Mouse (Mus musculus): ENCODE measurements at regions not wholly inside any gene's neighbourhood (a gene's known extent, or its start where the extent isn't known, plus 50 kb on each side); places are given as distances from the start of the nearest gene placed in this dataset.

DNA sequence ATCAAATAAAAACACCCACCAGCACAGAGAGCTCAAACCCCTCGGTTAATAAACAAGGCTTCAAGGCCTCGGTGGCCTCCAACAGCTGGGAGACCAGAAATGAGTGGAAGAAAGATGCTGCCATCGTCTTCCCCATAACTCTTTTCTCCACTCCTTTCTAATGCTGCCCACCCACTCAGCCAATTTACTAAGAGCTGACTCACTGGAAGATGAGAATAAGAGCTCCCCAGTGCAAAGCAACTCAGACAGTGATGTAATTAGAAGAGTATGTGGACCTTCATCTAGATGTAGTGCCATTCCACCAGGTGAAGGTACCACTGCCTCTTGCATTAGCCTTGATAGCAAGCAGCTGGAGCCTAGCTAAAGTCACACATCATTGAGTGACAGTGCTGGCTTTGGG, 301.1 kb downstream of the Prr30 start:
- no peak for TF ChIP-seq CTCF (IDR thresholded peaks at IDR 0.05 in 2 of 3, conservative IDR thresholded peaks at IDR 0.05 in 1 of 3; ENCODE audit: control insufficient read depth in 1 of 3, insufficient read depth in 1 of 3, low read depth in 2 of 3, low read length in 3 of 3, poor library complexity in 1 of 3, severe bottlenecking in 1 of 3)
- no peak for TF ChIP-seq CHD2 (IDR thresholded peaks at IDR 0.05; ENCODE audit: low read length)
- no peak for TF ChIP-seq USF1 (IDR thresholded peaks at IDR 0.05; ENCODE audit: low read depth, low read length)
- TF ChIP-seq POLR2A (IDR thresholded peaks at IDR 0.05; ENCODE audit: control insufficient read depth in 1 of 2, insufficient read depth in 1 of 2, low read depth in 1 of 2, low read length in 2 of 2, poor library complexity in 1 of 2), result no peak
- TF ChIP-seq EP300 (IDR thresholded peaks at IDR 0.05; ENCODE audit: low read depth in 1 of 2, low read length in 2 of 2), result no peak
- no peak for TF ChIP-seq POLR2AphosphoS5 (IDR thresholded peaks at IDR 0.05; ENCODE audit: borderline replicate concordance, low read depth, low read length)
- TF ChIP-seq ETS1 (IDR thresholded peaks at IDR 0.05; ENCODE audit: low read depth, low read length), result no peak
- no peak for TF ChIP-seq MAX (IDR thresholded peaks at IDR 0.05; ENCODE audit: low read length)
- TF ChIP-seq ZC3H11A (IDR thresholded peaks at IDR 0.05; ENCODE audit: low read depth, low read length), result no peak
- TF ChIP-seq UBTF (IDR thresholded peaks at IDR 0.05; ENCODE audit: borderline replicate concordance, insufficient read depth, low read depth, low read length), result no peak
- TF ChIP-seq SMC3 (IDR thresholded peaks at IDR 0.05; ENCODE audit: low read depth, low read length), result no peak
- no peak for TF ChIP-seq MAFK (IDR thresholded peaks at IDR 0.05; ENCODE audit: borderline replicate concordance, low read depth, low read length)
- no peak for TF ChIP-seq KAT2A (conservative IDR thresholded peaks at IDR 0.05; ENCODE audit: low read depth, low read length)
